Mouse (Mus musculus): Measurements from ENCODE around the gene Naa38. TPM values are rescaled to one million over a fixed set of nuclear protein-coding genes. Genes with fewer than 3 reads are reported as not detected.

Gene Naa38
- polyA plus RNA-seq, 1 experiment from 2014 or later = 132 TPM

- H3K36me3 ChIP-seq (ENCODE audit: control insufficient read depth, insufficient read depth, low read length) = peaks cover 6% of the 10 kb centered on the region; the same call in 1 of the 2 replicates
- peak overlapping the region; percentile 83 for H3K4me3 ChIP-seq (ENCODE audit: low read depth, low read length)
- 8% methylated on average over 4 of the region's 4 CpGs for WGBS
- H3K9me3 ChIP-seq (ENCODE audit: control insufficient read depth, low read length) = no peaks in the 10 kb centered on the region
- peak overlapping the region; percentile 99 for H3K4me2 ChIP-seq (ENCODE audit: low read depth, low read length)
- H3K27ac ChIP-seq (ENCODE audit: low read depth, low read length) = peak overlapping the region; percentile 99
- H3K27me3 ChIP-seq (ENCODE audit: control insufficient read depth, insufficient read depth, low read length) = no peaks in the 10 kb centered on the region
- no peak for ATAC-seq (ENCODE audit: low read depth)
- peaks cover 57% of the 10 kb centered on the region for H3K4me1 ChIP-seq (ENCODE audit: control insufficient read depth, insufficient read depth, low read length)
- H3K9ac ChIP-seq (replicated peaks; ENCODE audit: low read depth, low read length) = peak overlapping the region; percentile 99
These were observed 19.4 kb downstream of the Naa38 start for GRCm38 (mm10) chr11:69414421-69415326.

DNA sequence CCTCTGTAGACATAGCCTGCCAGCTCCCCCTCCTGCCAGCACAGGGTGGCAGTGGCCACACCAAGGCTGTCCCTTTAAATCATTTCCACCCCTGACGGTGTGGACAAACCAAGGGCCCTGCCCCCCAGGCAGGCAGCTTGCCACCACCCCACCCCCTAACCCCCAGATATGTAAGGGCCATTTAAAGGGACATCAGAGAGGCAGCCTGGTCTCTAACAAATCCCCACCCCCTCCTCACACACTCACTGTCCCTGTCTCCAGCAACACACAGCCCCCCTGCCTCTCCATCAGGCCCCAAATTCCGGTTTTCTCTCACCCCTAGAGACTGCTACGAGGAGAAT is 20.0 kb downstream of the Naa38 start:
- Histone ChIP-seq H3K9ac (replicated peaks; ENCODE audit: low read depth, low read length) (peak overlapping the region; percentile 99), H3K4me3 (ENCODE audit: low read depth, low read length) (peak overlapping the region; percentile 83), H3K27me3 (ENCODE audit: control insufficient read depth, insufficient read depth, low read length) (no peaks in the 10 kb centered on the region), H3K4me2 (ENCODE audit: low read depth, low read length) (peak overlapping the region; percentile 99), H3K9me3 (ENCODE audit: control insufficient read depth, low read length) (no peaks in the 10 kb centered on the region), H3K36me3 (ENCODE audit: control insufficient read depth, insufficient read depth, low read length) (peaks cover 6% of the 10 kb centered on the region; the same call in 1 of the 2 replicates), H3K27ac (ENCODE audit: low read depth, low read length) (peak overlapping the region; percentile 99), H3K4me1 (ENCODE audit: control insufficient read depth, insufficient read depth, low read length) (peaks cover 63% of the 10 kb centered on the region)
- WGBS = 0% methylated on average over 3 of the region's 3 CpGs
- ATAC-seq (ENCODE audit: low read depth) = peak; percentile 14

GRCm38 (mm10) chr11:69415668-69416451 is 20.6 kb downstream of the Naa38 start:
- WGBS = under 1% methylated on average over 17 of the region's 25 CpGs
- no peak for ATAC-seq (ENCODE audit: low read depth)
- H3K36me3 ChIP-seq (ENCODE audit: control insufficient read depth, insufficient read depth, low read length) = peaks cover 6% of the 10 kb centered on the region; the same call in 1 of the 2 replicates
- H3K4me1 ChIP-seq (ENCODE audit: control insufficient read depth, insufficient read depth, low read length) = peaks cover 66% of the 10 kb centered on the region
- peak overlapping the region; percentile 99 for H3K4me2 ChIP-seq (ENCODE audit: low read depth, low read length)
- H3K9me3 ChIP-seq (ENCODE audit: control insufficient read depth, low read length) = no peaks in the 10 kb centered on the region
- H3K9ac ChIP-seq (replicated peaks; ENCODE audit: low read depth, low read length) = peak overlapping the region; percentile 99
- H3K27me3 ChIP-seq (ENCODE audit: control insufficient read depth, insufficient read depth, low read length) = no peaks in the 10 kb centered on the region
- H3K4me3 ChIP-seq (ENCODE audit: low read depth, low read length) = peak overlapping the region; percentile 83
- H3K27ac ChIP-seq (ENCODE audit: low read depth, low read length) = peak overlapping the region; percentile 99

GRCm38 (mm10) chr11:69416509-69416908 is 21.2 kb downstream of the Naa38 start:
- Histone ChIP-seq H3K27ac (ENCODE audit: low read depth, low read length) (peak overlapping the region; percentile 99), H3K27me3 (ENCODE audit: control insufficient read depth, insufficient read depth, low read length) (peaks cover 3% of the 10 kb centered on the region; the same call in 1 of the 2 replicates)

GRCm38 (mm10) chr11:69416921-69417448 is 21.7 kb downstream of the Naa38 start:
- Histone ChIP-seq H3K4me1 (ENCODE audit: control insufficient read depth, insufficient read depth, low read length) (peaks cover 60% of the 10 kb centered on the region), H3K4me3 (ENCODE audit: low read depth, low read length) (peak overlapping the region; percentile 83), H3K4me2 (ENCODE audit: low read depth, low read length) (peak overlapping the region; percentile 99), H3K27me3 (ENCODE audit: control insufficient read depth, insufficient read depth, low read length) (peaks cover 4% of the 10 kb centered on the region; the same call in 1 of the 2 replicates), H3K27ac (ENCODE audit: low read depth, low read length) (peak overlapping the region; percentile 99), H3K9ac (replicated peaks; ENCODE audit: low read depth, low read length) (peak overlapping the region; percentile 99), H3K9me3 (ENCODE audit: control insufficient read depth, low read length) (no peaks in the 10 kb centered on the region), H3K36me3 (ENCODE audit: control insufficient read depth, insufficient read depth, low read length) (peaks cover 6% of the 10 kb centered on the region; the same call in 1 of the 2 replicates)
- ATAC-seq (ENCODE audit: low read depth) = no peak
- WGBS = 5% methylated on average over 8 of the region's 8 CpGs

More at GRCm38 (mm10) chr11:69416509-69416908, 21.2 kb downstream of the Naa38 start:
- H3K4me2 ChIP-seq (ENCODE audit: low read depth, low read length) = peak overlapping the region; percentile 99
- peaks cover 6% of the 10 kb centered on the region; the same call in 1 of the 2 replicates for H3K36me3 ChIP-seq (ENCODE audit: control insufficient read depth, insufficient read depth, low read length)
- 1% methylated on average over 4 of the region's 4 CpGs for WGBS
- peak overlapping the region; percentile 99 for H3K9ac ChIP-seq (replicated peaks; ENCODE audit: low read depth, low read length)
- no peaks in the 10 kb centered on the region for H3K9me3 ChIP-seq (ENCODE audit: control insufficient read depth, low read length)
- peak overlapping the region; percentile 83 for H3K4me3 ChIP-seq (ENCODE audit: low read depth, low read length)
- H3K4me1 ChIP-seq (ENCODE audit: control insufficient read depth, insufficient read depth, low read length) = peaks cover 65% of the 10 kb centered on the region
- ATAC-seq (ENCODE audit: low read depth) = no peak

GRCm38 (mm10) chr11:69417449-69418384 is 22.4 kb downstream of the Naa38 start:
- H3K27me3 ChIP-seq (ENCODE audit: control insufficient read depth, insufficient read depth, low read length) = peaks cover 10% of the 10 kb centered on the region; the same call in 1 of the 2 replicates
- H3K4me3 ChIP-seq (ENCODE audit: low read depth, low read length) = peak overlapping the region; percentile 83
- H3K36me3 ChIP-seq (ENCODE audit: control insufficient read depth, insufficient read depth, low read length) = peaks cover 2% of the 10 kb centered on the region; the same call in 1 of the 2 replicates
- WGBS = under 1% methylated on average over 39 of the region's 39 CpGs
- H3K9me3 ChIP-seq (ENCODE audit: control insufficient read depth, low read length) = no peaks in the 10 kb centered on the region
- peak overlapping the region; percentile 99 for H3K9ac ChIP-seq (replicated peaks; ENCODE audit: low read depth, low read length)
- H3K27ac ChIP-seq (ENCODE audit: low read depth, low read length) = peak overlapping the region; percentile 99
- H3K4me2 ChIP-seq (ENCODE audit: low read depth, low read length) = peak overlapping the region; percentile 99
- peaks cover 53% of the 10 kb centered on the region for H3K4me1 ChIP-seq (ENCODE audit: control insufficient read depth, insufficient read depth, low read length)
- ATAC-seq (ENCODE audit: low read depth) = peak; percentile 29

- Histone ChIP-seq H3K4me3 (ENCODE audit: low read depth, low read length) (peak overlapping the region; percentile 83), H3K36me3 (ENCODE audit: control insufficient read depth, insufficient read depth, low read length) (no peaks in the 10 kb centered on the region), H3K27me3 (ENCODE audit: control insufficient read depth, insufficient read depth, low read length) (peaks cover 14% of the 10 kb centered on the region; the same call in 1 of the 2 replicates), H3K9me3 (ENCODE audit: control insufficient read depth, low read length) (no peaks in the 10 kb centered on the region), H3K27ac (ENCODE audit: low read depth, low read length) (peak overlapping the region; percentile 99), H3K4me2 (ENCODE audit: low read depth, low read length) (peak overlapping the region; percentile 99), H3K9ac (replicated peaks; ENCODE audit: low read depth, low read length) (peak overlapping the region; percentile 64), H3K4me1 (ENCODE audit: control insufficient read depth, insufficient read depth, low read length) (peaks cover 42% of the 10 kb centered on the region)
- 2% methylated on average over 40 of the region's 45 CpGs for WGBS
- ATAC-seq (ENCODE audit: low read depth) = peak; percentile 91
These were observed 23.5 kb downstream of the Naa38 start for GRCm38 (mm10) chr11:69418481-69419442.
